Mouse (Mus musculus): ENCODE data around the gene Coro2b. TPM values are rescaled to one million over a fixed set of nuclear protein-coding genes. Genes with fewer than 3 reads are reported as not detected.

Gene Coro2b
- polyA plus RNA-seq, 1 experiment from 2014 or later: 32.5 TPM

- ATAC-seq (ENCODE audit: low read depth): peak; percentile 61; the same call in 1 of the 2 replicates
- Histone ChIP-seq H3K9me3 (ENCODE audit: control insufficient read depth, low read length) (no peaks in the 10 kb centered on the region), H3K9ac (replicated peaks; ENCODE audit: low read depth, low read length) (no peak overlapping the region), H3K27me3 (ENCODE audit: control insufficient read depth, insufficient read depth, low read length) (no peaks in the 10 kb centered on the region), H3K4me2 (ENCODE audit: low read depth, low read length) (no peak overlapping the region), H3K4me1 (ENCODE audit: control insufficient read depth, insufficient read depth, low read length) (peaks cover 19% of the 10 kb centered on the region; the same call in 1 of the 2 replicates), H3K36me3 (ENCODE audit: control insufficient read depth, insufficient read depth, low read length) (no peaks in the 10 kb centered on the region), H3K27ac (ENCODE audit: low read depth, low read length) (peak overlapping the region; percentile 44; the same call in 1 of the 2 replicates), H3K4me3 (ENCODE audit: low read depth, low read length) (no peak overlapping the region)
- WGBS: 19% methylated on average over 13 of the region's 13 CpGs
These were observed 67.7 kb downstream of the Coro2b start for GRCm38 (mm10) chr9:62469143-62469542.

DNA sequence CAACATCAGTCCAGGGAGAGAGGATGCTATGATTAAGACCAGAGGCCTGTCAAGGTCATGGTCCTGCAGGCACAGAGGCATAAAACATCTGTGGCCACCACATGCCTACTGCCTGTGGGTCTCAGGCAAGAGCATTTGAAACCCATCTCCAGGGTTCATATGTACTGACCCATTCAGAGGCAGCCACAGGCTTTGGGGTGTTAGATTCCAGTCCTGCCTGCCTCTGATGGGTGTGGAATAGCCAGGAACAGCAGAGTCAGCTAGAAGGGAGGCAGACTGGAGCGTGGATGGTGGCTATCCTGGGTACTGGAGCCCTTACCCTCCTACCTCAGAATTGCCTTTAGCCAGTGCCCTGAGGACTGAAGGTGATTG is 69.4 kb downstream of the Coro2b start:
- Histone ChIP-seq H3K9ac (replicated peaks; ENCODE audit: low read depth, low read length) (no peak overlapping the region), H3K4me2 (ENCODE audit: low read depth, low read length) (no peak overlapping the region), H3K9me3 (ENCODE audit: control insufficient read depth, low read length) (no peaks in the 10 kb centered on the region), H3K27ac (ENCODE audit: low read depth, low read length) (no peak overlapping the region), H3K4me1 (ENCODE audit: control insufficient read depth, insufficient read depth, low read length) (peaks cover 19% of the 10 kb centered on the region; the same call in 1 of the 2 replicates), H3K27me3 (ENCODE audit: control insufficient read depth, insufficient read depth, low read length) (no peaks in the 10 kb centered on the region), H3K36me3 (ENCODE audit: control insufficient read depth, insufficient read depth, low read length) (no peaks in the 10 kb centered on the region), H3K4me3 (ENCODE audit: low read depth, low read length) (no peak overlapping the region)
- 83% methylated on average over 1 of the region's 1 CpGs for WGBS
- no peak for ATAC-seq (ENCODE audit: low read depth)

GRCm38 (mm10) chr9:62466742-62467412 is 70.0 kb downstream of the Coro2b start:
- no peaks in the 10 kb centered on the region for H3K27me3 ChIP-seq (ENCODE audit: control insufficient read depth, insufficient read depth, low read length)
- no peak overlapping the region for H3K27ac ChIP-seq (ENCODE audit: low read depth, low read length)
- no peak for ATAC-seq (ENCODE audit: low read depth)
- H3K36me3 ChIP-seq (ENCODE audit: control insufficient read depth, insufficient read depth, low read length): no peaks in the 10 kb centered on the region
- H3K4me1 ChIP-seq (ENCODE audit: control insufficient read depth, insufficient read depth, low read length): peaks cover 19% of the 10 kb centered on the region; the same call in 1 of the 2 replicates
- no peak overlapping the region for H3K9ac ChIP-seq (replicated peaks; ENCODE audit: low read depth, low read length)
- no peaks in the 10 kb centered on the region for H3K9me3 ChIP-seq (ENCODE audit: control insufficient read depth, low read length)
- H3K4me3 ChIP-seq (ENCODE audit: low read depth, low read length): no peak overlapping the region
- no peak overlapping the region for H3K4me2 ChIP-seq (ENCODE audit: low read depth, low read length)
- whole genome bisulfite sequencing: 83% methylated on average over 11 of the region's 11 CpGs

DNA sequence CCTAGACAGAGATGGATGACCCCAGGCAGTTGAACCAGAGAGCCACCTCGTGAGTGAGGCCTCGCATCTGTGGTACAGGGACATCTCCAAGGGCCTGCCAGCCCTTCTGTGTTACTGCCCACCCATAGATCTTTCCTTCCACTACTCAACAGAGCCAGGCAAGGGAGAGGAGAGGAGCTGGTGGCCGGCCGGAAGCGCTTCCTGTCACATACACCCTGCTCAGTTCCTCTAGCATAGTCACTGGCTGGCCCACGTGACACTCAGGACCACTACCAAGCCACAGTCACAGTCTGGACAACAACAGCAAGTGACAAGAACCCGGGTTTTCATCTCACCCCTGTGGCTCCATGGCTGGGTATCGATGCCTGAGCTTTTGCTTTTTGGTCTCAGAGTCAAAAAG is 70.8 kb downstream of the Coro2b start:
- Histone ChIP-seq H3K4me1 (ENCODE audit: control insufficient read depth, insufficient read depth, low read length) (peaks cover 19% of the 10 kb centered on the region; the same call in 1 of the 2 replicates), H3K27me3 (ENCODE audit: control insufficient read depth, insufficient read depth, low read length) (no peaks in the 10 kb centered on the region), H3K9me3 (ENCODE audit: control insufficient read depth, low read length) (no peaks in the 10 kb centered on the region), H3K27ac (ENCODE audit: low read depth, low read length) (no peak overlapping the region), H3K9ac (replicated peaks; ENCODE audit: low read depth, low read length) (no peak overlapping the region), H3K36me3 (ENCODE audit: control insufficient read depth, insufficient read depth, low read length) (no peaks in the 10 kb centered on the region), H3K4me3 (ENCODE audit: low read depth, low read length) (no peak overlapping the region), H3K4me2 (ENCODE audit: low read depth, low read length) (no peak overlapping the region)
- ATAC-seq (ENCODE audit: low read depth): no peak
- WGBS: 82% methylated on average over 8 of the region's 8 CpGs

GRCm38 (mm10) chr9:62464727-62465126 is 72.1 kb downstream of the Coro2b start:
- H3K9me3 ChIP-seq (ENCODE audit: control insufficient read depth, low read length): no peaks in the 10 kb centered on the region
- no peak overlapping the region for H3K27ac ChIP-seq (ENCODE audit: low read depth, low read length)
- H3K4me3 ChIP-seq (ENCODE audit: low read depth, low read length): no peak overlapping the region
- WGBS: 71% methylated on average over 10 of the region's 10 CpGs
- H3K4me1 ChIP-seq (ENCODE audit: control insufficient read depth, insufficient read depth, low read length): peaks cover 18% of the 10 kb centered on the region; the same call in 1 of the 2 replicates
- H3K36me3 ChIP-seq (ENCODE audit: control insufficient read depth, insufficient read depth, low read length): no peaks in the 10 kb centered on the region
- no peak overlapping the region for H3K9ac ChIP-seq (replicated peaks; ENCODE audit: low read depth, low read length)
- H3K27me3 ChIP-seq (ENCODE audit: control insufficient read depth, insufficient read depth, low read length): no peaks in the 10 kb centered on the region
- ATAC-seq (ENCODE audit: low read depth): no peak
- H3K4me2 ChIP-seq (ENCODE audit: low read depth, low read length): no peak overlapping the region

- ATAC-seq (ENCODE audit: low read depth): no peak
- no peaks in the 10 kb centered on the region for H3K27me3 ChIP-seq (ENCODE audit: control insufficient read depth, insufficient read depth, low read length)
- H3K9me3 ChIP-seq (ENCODE audit: control insufficient read depth, low read length): no peaks in the 10 kb centered on the region
- no peak overlapping the region for H3K27ac ChIP-seq (ENCODE audit: low read depth, low read length)
- H3K4me1 ChIP-seq (ENCODE audit: control insufficient read depth, insufficient read depth, low read length): peaks cover 3% of the 10 kb centered on the region; the same call in 1 of the 2 replicates
- H3K36me3 ChIP-seq (ENCODE audit: control insufficient read depth, insufficient read depth, low read length): no peaks in the 10 kb centered on the region
- H3K4me2 ChIP-seq (ENCODE audit: low read depth, low read length): no peak overlapping the region
- WGBS: 90% methylated on average over 1 of the region's 1 CpGs
- no peak overlapping the region for H3K4me3 ChIP-seq (ENCODE audit: low read depth, low read length)
- H3K9ac ChIP-seq (replicated peaks; ENCODE audit: low read depth, low read length): no peak overlapping the region
These were observed 75.1 kb downstream of the Coro2b start for GRCm38 (mm10) chr9:62461766-62462165.

DNA sequence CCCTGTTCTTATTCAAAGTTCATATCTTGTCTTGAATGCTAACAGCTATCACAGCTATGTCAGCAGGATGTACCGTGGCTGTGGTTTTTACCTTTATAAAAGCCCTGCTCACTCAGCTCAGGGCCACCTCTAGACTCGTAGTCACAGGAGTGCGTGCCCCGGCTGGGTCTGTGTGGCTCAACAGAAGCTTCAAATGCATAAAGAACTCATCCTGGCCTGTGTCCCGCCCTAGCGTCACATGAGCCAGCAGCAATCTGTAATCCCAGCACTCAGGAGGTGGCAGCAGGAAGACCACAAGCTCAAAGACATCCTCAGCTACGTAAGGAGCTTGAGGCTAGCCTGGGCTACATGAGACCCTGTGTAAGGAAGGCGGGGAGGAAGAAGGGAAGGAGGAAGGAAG is 75.7 kb downstream of the Coro2b start:
- no peaks in the 10 kb centered on the region for H3K9me3 ChIP-seq (ENCODE audit: control insufficient read depth, low read length)
- no peak overlapping the region for H3K9ac ChIP-seq (replicated peaks; ENCODE audit: low read depth, low read length)
- H3K4me1 ChIP-seq (ENCODE audit: control insufficient read depth, insufficient read depth, low read length): peaks cover 4% of the 10 kb centered on the region; the same call in 1 of the 2 replicates
- no peaks in the 10 kb centered on the region for H3K36me3 ChIP-seq (ENCODE audit: control insufficient read depth, insufficient read depth, low read length)
- no peak for ATAC-seq (ENCODE audit: low read depth)
- WGBS: 79% methylated on average over 8 of the region's 8 CpGs
- no peaks in the 10 kb centered on the region for H3K27me3 ChIP-seq (ENCODE audit: control insufficient read depth, insufficient read depth, low read length)
- H3K27ac ChIP-seq (ENCODE audit: low read depth, low read length): no peak overlapping the region
- H3K4me2 ChIP-seq (ENCODE audit: low read depth, low read length): no peak overlapping the region
- no peak overlapping the region for H3K4me3 ChIP-seq (ENCODE audit: low read depth, low read length)

DNA sequence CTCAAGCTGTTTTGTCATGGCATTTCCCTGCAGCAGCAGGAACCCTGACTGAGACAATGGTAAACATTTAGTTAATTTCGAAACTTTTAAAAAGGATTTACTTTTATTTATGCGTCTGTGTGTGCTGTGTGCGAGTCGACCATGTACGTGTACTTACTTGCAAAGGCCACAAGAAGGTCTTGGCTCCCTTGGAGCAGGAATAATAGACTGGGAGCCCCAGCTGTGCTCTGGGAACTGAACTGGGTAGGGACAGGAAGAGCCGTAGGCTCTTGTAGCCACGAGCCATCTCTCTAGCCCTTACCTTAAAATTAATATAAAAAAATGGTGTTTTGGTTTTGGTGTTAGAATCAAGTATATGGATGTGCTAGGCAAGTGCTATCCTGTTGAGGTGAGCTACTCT is 76.8 kb downstream of the Coro2b start:
- ATAC-seq (ENCODE audit: low read depth): no peak
- Histone ChIP-seq H3K9me3 (ENCODE audit: control insufficient read depth, low read length) (no peaks in the 10 kb centered on the region), H3K4me3 (ENCODE audit: low read depth, low read length) (no peak overlapping the region), H3K27ac (ENCODE audit: low read depth, low read length) (no peak overlapping the region), H3K27me3 (ENCODE audit: control insufficient read depth, insufficient read depth, low read length) (no peaks in the 10 kb centered on the region), H3K4me1 (ENCODE audit: control insufficient read depth, insufficient read depth, low read length) (peaks cover 13% of the 10 kb centered on the region; the same call in 1 of the 2 replicates), H3K4me2 (ENCODE audit: low read depth, low read length) (no peak overlapping the region), H3K9ac (replicated peaks; ENCODE audit: low read depth, low read length) (no peak overlapping the region), H3K36me3 (ENCODE audit: control insufficient read depth, insufficient read depth, low read length) (no peaks in the 10 kb centered on the region)
- WGBS: 69% methylated on average over 7 of the region's 7 CpGs

DNA sequence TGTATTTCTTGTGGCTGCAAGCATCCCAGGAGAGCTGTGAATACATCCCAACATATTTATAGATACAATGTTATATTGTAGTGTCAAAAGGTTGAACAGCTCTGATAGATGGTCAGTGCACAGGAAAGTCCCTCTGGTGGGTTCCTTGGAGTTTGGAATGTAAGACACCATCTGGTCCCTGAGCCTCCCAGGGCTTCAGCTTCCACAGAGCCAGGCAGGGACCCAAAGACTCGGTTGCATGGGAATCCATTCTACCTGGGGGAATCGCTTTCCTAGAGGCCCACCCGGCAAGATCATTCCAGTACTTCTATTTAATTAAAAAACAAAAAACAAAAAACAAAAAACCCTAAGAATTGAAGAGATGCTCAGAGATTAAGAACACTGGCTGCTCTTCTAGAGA is 78.4 kb downstream of the Coro2b start:
- Histone ChIP-seq H3K4me3 (ENCODE audit: low read depth, low read length) (no peak overlapping the region), H3K27me3 (ENCODE audit: control insufficient read depth, insufficient read depth, low read length) (no peaks in the 10 kb centered on the region), H3K27ac (ENCODE audit: low read depth, low read length) (no peak overlapping the region), H3K4me1 (ENCODE audit: control insufficient read depth, insufficient read depth, low read length) (peaks cover 13% of the 10 kb centered on the region; the same call in 1 of the 2 replicates), H3K36me3 (ENCODE audit: control insufficient read depth, insufficient read depth, low read length) (no peaks in the 10 kb centered on the region), H3K9ac (replicated peaks; ENCODE audit: low read depth, low read length) (no peak overlapping the region), H3K9me3 (ENCODE audit: control insufficient read depth, low read length) (no peaks in the 10 kb centered on the region), H3K4me2 (ENCODE audit: low read depth, low read length) (no peak overlapping the region)
- 74% methylated on average over 3 of the region's 3 CpGs for WGBS
- no peak for ATAC-seq (ENCODE audit: low read depth)
